Mouse (Mus musculus): Measurements from ENCODE around the gene Gm10801. TPM values are rescaled to one million over a fixed set of nuclear protein-coding genes. Genes with fewer than 3 reads are reported as not detected.
"Not testable (repeated sequence)": the region's sequence is repeated elsewhere in the genome, so short reads cannot be mapped to it uniquely, and the experiment has no call there.

The Gm10801 gene
- polyA plus RNA-seq (2012; rRNA removed): 0.93 and 2.2 TPM in 2 replicates

GRCm38 (mm10) chr2:98661937-98662336 is at the start of gene Gm10801:
Gm10801 (plus strand) TSS chr2:98662237.
- not testable (repeated sequence) for H3K27ac ChIP-seq (ENCODE audit: insufficient read depth, low read length); H3K27me3 ChIP-seq (ENCODE audit: control insufficient read depth, insufficient read depth, low read length); DNase-seq; H3K4me1 ChIP-seq (ENCODE audit: control insufficient read depth, insufficient read depth, low read length); H3K4me3 ChIP-seq (replicated peaks; ENCODE audit: insufficient read depth, low read depth, low read length)
- 83% methylated on average over 5 of the region's 5 CpGs for WGBS

GRCm38 (mm10) chr2:98667201-98667600 is 5.2 kb downstream of the Gm10801 start, which contains the start of gene Gm10800:
Gm10800 (minus strand) TSS chr2:98667301.
- H3K27ac ChIP-seq (ENCODE audit: insufficient read depth, low read length); H3K4me3 ChIP-seq (replicated peaks; ENCODE audit: insufficient read depth, low read depth, low read length); H3K27me3 ChIP-seq (ENCODE audit: control insufficient read depth, insufficient read depth, low read length); H3K4me1 ChIP-seq (ENCODE audit: control insufficient read depth, insufficient read depth, low read length); DNase-seq: not testable (repeated sequence)
- 87% methylated on average over 4 of the region's 4 CpGs for WGBS

GRCm38 (mm10) chr2:98697533-98697932 is 35.5 kb downstream of the Gm10801 start:
- WGBS: 40% methylated on average over 1 of the region's 1 CpGs
- Histone ChIP-seq H3K4me1 (ENCODE audit: control insufficient read depth, insufficient read depth, low read length) (no peaks in the 10 kb centered on the region), H3K4me3 (replicated peaks; ENCODE audit: insufficient read depth, low read depth, low read length) (no peak overlapping the region), H3K27me3 (ENCODE audit: control insufficient read depth, insufficient read depth, low read length) (no peaks in the 10 kb centered on the region), H3K27ac (ENCODE audit: insufficient read depth, low read length) (no peak overlapping the region)
- peak; percentile 28 to 65 for DNase-seq
- TF ChIP-seq POLR2A (IDR thresholded peaks at IDR 0.05; ENCODE audit: borderline replicate concordance, insufficient read depth, low read length): no peak
- no peak for TF ChIP-seq CTCF (IDR thresholded peaks at IDR 0.05; ENCODE audit: borderline replicate concordance, insufficient read depth, low read depth, low read length)

Other genes with a start within 250 kb of the Gm10801 start
- 3.1 and 4.5 TPM in 2 replicates for gene Gm10800, start 5.1 kb downstream of the Gm10801 start, polyA plus RNA-seq (2012; rRNA removed)

Measured in cerebellum, adult 2 months (tissue).